Mouse (Mus musculus) intestine, embryonic 16.5 days (tissue): Measurements from ENCODE around the gene Sema3c. TPM values are rescaled to one million over a fixed set of nuclear protein-coding genes. Genes with fewer than 3 reads are reported as not detected.

ENCODE experiments used
- polyA plus RNA-seq: library from polyadenylated mRNA; unstranded; fragments of >200 nt; fragmentation: Nextera tagmentation; extraction: Ambion mirVana; gene quantifications from 2 replicates; pipeline ENCODE4 v1.2.1, GENCODE M21; 2015

Sema3c gene
- polyA plus RNA-seq, 1 experiment from 2014 or later, result 28.7 TPM

Other genes with a start within 250 kb of the Sema3c start
- gene Speer4f2, start 201.1 kb upstream of the Sema3c start, polyA plus RNA-seq, result not detected in 2 replicates
- gene Speer4f1, start 98.2 kb upstream of the Sema3c start, polyA plus RNA-seq, result not detected in 2 replicates